Mouse (Mus musculus) B cell, adult (primary cell): Measurements from ENCODE around the gene Card9. TPM values are rescaled to one million over a fixed set of nuclear protein-coding genes. Genes with fewer than 3 reads are reported as not detected.

Experiments used
- total RNA-seq: library from RNA; stranded (reverse); gene quantifications from 4 replicates; pipeline ENCODE4 v1.2.4, GENCODE M21; 2023; ENCODE audit not compliant: inconsistent age

Gene Card9
- total RNA-seq = 0.51 TPM in 1 of 4 replicates, not detected in the others

DNA sequence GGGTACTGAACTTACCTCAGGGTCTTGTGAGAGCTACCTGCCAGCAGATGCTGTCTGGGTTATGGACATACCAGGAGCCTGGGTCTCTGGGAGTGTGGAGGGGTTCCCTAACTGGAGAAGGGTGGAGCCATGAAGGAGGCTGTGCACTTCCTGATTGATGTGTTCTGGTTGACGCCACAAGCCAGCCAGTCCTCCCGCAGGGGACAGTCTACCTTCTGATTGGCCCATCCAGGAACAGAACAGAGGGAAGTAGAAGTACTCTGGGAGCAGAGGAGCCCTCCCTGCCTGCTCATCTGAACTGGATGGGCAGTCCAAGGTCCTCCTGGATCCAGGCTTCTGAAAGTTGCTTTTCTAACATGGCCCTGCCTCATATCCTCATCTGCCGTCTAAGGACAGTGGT lies at the start of gene Card9:
Gene Card9, minus strand, starts transcription at position 147 of the 400 bp plus-strand sequence.

GRCm38 (mm10) chr2:26408515-26409356 lies 48.0 kb upstream of the Card9 start, which contains the start of gene Inpp5e:
Inpp5e (minus strand) TSS chr2:26409203.

GRCm38 (mm10) chr2:26389154-26389690 lies 28.5 kb upstream of the Card9 start, which contains the start of the genes Entr1 and Pmpca:
Entr1 (minus strand) TSS chr2:26389316.
Pmpca (plus strand) TSS chr2:26389339.

DNA sequence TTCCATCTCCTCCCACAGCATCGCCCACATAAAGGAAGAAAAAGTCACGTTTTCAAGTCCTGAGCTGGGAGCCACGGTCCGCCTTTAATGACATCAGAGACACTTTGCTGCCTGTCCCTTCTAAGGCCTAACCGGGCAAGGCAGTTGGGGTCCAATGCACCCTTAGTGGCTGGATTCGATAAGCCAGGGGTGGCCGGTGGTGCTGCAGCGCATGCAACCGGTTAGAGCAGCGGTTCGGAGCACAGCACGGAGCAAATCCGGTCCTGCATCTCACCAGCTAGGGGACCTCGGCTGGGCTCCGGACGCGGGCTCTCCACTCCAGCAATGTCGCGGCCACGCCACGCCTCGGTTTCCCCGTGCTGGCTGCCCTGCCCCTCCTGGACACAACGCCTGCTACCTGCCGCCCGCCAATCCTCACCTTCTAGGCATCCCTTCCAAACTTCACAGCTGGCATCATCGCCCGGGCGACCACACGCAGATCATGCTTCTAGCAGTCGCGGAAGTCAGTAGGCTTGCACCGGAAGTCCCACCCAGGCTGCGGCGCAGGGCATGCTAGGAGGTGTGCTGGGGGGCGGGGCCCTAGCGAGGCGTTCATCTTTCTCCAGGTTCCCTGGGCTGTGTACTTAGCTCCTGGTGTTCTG lies 19.5 kb upstream of the Card9 start, which contains the start of gene Snapc4:
Gene Snapc4, minus strand, starts transcription at position 523 of the 641 bp plus-strand sequence.

DNA sequence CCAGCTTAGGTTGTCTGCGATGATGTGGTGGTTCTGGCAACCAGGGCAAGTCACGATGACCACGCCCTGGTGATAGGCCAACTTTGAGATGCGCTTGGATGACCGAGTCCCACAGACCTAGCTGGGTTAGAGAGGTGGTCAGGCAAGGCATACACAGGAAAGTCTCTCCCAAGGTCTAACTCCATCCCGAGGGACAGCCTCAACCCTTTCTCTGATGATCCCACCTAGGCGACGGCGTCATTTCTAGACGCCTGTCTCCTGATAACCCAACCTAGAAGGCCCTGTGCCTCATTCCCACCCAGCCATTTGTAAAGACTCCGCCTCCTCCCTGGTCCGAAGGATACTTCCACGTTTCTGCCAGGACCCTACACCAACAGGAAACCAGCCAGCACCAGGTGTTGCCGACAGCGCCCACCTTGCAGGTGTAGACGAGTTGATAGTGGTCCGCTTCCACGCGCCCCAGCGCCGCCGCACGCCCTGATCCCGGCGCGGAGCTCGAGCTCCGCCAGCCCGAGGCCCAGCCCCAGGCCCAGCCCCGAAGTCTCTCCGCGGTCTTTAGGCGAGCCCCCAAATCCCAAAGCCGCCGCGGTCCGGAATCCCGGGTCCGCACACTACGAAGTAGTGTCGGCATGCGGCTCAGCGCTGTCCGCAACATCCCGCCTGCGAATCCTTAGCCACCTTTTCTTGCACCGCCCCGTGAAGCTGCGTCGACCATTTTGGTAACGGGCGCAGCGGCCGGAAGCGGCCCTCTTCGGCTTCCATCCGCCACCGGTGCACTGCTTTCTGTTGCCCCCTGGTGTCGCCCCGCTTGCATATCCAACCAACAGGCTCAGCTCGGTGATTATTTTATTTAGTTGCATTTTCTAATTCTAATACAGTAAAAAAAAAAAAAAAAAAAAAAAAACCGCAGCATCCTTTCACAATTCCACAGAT lies 9.1 kb downstream of the Card9 start, which contains the start of gene Dnlz:
Gene Dnlz, minus strand, starts transcription at position 753 of the 933 bp plus-strand sequence.

DNA sequence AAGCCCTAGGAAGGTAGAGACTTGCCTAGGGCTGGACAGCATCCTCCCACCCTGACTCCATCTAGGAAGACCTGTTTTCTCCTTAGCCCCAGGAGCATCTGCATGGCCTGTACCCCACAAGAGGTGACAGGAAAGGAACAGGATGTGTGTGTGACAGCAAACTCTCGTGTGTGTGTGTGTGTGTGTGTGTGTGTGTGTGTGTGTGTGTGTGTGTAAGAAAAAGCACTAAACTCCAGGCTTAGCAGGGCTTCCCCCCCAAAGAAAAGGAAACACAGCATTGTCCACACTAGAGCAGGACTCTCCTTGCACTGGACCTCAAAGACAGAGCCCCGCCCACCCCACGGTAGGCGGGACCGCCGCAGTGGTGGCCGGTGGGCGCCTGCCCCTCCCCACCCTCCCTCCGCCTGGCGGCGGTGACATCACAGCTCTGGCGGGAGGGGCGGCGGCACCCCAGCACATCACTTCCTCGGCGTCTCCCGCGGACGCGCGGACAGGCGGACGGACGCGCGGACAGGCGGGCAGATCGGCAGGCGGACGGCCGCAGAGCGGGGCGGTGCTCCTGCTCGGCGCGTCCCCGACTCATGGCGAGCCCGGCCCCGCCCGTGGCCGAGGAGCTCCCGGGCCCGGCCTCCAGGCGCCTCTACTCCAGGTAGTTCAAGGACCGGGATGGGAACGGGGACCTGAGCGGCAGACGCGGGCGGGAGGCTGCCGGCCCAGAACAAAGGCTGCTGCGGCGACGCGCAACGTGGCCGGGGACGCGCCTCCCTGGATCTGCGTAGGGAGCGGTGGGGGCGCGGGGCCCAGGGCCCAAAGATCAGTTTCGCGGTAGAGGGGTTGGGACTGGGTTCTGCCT lies 45.4 kb downstream of the Card9 start, which contains the start of gene Gpsm1:
Gene Gpsm1, plus strand, starts transcription at position 444 of the 853 bp plus-strand sequence.

Other genes with a start within 250 kb of the Card9 start
- gene Nacc2, start 237.7 kb downstream of the Card9 start, total RNA-seq = 1.3 to 2.8 TPM (median 1.9 TPM) in 4 replicates
- 0.24 TPM in 1 of 4 replicates, not detected in the others for gene Lhx3, start 152.6 kb downstream of the Card9 start, total RNA-seq
- gene Qsox2, start 123.4 kb downstream of the Card9 start, total RNA-seq = 6.7 to 8.6 TPM (median 7.6 TPM) in 4 replicates
- gene Ccdc187, start 66.4 kb downstream of the Card9 start, total RNA-seq = not detected in 4 replicates
- gene Gpsm1, start 45.4 kb downstream of the Card9 start, total RNA-seq = 29.0 to 35.0 TPM (median 34.3 TPM) in 4 replicates
- gene Dnlz, start 8.8 kb downstream of the Card9 start, total RNA-seq = 9.6 to 11.2 TPM (median 9.8 TPM) in 4 replicates
- gene Snapc4, start 19.7 kb upstream of the Card9 start, total RNA-seq = 96.6 to 118 TPM (median 112 TPM) in 4 replicates
- gene Entr1, start 28.4 kb upstream of the Card9 start, total RNA-seq = 123 to 146 TPM (median 138 TPM) in 4 replicates
- 81.3 to 95.6 TPM (median 89.5 TPM) in 4 replicates for gene Pmpca, start 28.4 kb upstream of the Card9 start, total RNA-seq
- 29.9 to 34.7 TPM (median 31.4 TPM) in 4 replicates for gene Inpp5e, start 48.3 kb upstream of the Card9 start, total RNA-seq
- gene Sec16a, start 84.3 kb upstream of the Card9 start, total RNA-seq = 93.3 to 99.4 TPM (median 95.2 TPM) in 4 replicates
- 24.2 to 30.5 TPM (median 29.4 TPM) in 4 replicates for gene Notch1, start 155.7 kb upstream of the Card9 start, total RNA-seq
- gene Egfl7, start 219.1 kb upstream of the Card9 start, total RNA-seq = 1.1 TPM in 1 of 4 replicates, not detected in the others
- gene Gm20532, start 225.7 kb upstream of the Card9 start, total RNA-seq = not detected in 4 replicates
- 19.9 to 25.6 TPM (median 20.0 TPM) in 4 replicates for gene Agpat2, start 243.5 kb upstream of the Card9 start, total RNA-seq